Mouse (Mus musculus): ENCODE results near the gene Rangap1. TPM values are rescaled to one million over a fixed set of nuclear protein-coding genes. Genes with fewer than 3 reads are reported as not detected.
"Not testable (repeated sequence)": the region's sequence is repeated elsewhere in the genome, so short reads cannot be mapped to it uniquely, and the experiment has no call there.

Gene Rangap1
- polyA plus RNA-seq, 1 experiment from 2014 or later, result 95.7 TPM

DNA sequence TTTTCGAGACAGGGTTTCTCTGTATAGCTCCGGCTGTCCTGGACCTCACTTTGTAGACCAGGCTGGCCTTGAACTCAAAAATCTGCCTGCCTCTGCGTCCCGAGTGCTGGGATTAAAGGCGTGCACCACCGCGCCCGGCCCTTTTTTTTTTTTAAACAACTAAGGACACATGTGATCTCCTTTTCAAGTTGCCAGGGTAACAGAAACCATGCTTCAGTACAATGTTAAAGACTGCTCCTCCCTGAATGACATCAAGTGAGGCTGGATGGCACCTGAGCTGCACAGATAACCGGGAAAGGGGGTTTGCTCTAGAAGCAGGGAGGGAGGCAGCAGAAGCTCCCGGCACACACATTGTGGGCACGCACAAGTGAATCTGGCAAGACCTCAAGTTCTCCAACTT, 36.3 kb downstream of the Rangap1 start:
- Histone ChIP-seq H3K4me1 (replicated peaks; ENCODE audit: control insufficient read depth, insufficient read depth, low read length) (no peaks in the 10 kb centered on the region), H3K9me3 (ENCODE audit: control insufficient read depth, low read length) (no peaks in the 10 kb centered on the region), H3K27me3 (ENCODE audit: control insufficient read depth, insufficient read depth, low read depth, low read length) (no peaks in the 10 kb centered on the region), H3K4me3 (ENCODE audit: low read length) (no peak overlapping the region), H3K9ac (ENCODE audit: low read length) (no peak overlapping the region), H3K36me3 (ENCODE audit: control insufficient read depth, insufficient read depth, low read length) (peaks cover 65% of the 10 kb centered on the region), H3K4me2 (ENCODE audit: low read depth, low read length) (no peak overlapping the region), H3K27ac (ENCODE audit: low read length) (no peak overlapping the region)
- WGBS, result 88% methylated on average over 11 of the region's 11 CpGs
- no peak for ATAC-seq (ENCODE audit: low read depth)

DNA sequence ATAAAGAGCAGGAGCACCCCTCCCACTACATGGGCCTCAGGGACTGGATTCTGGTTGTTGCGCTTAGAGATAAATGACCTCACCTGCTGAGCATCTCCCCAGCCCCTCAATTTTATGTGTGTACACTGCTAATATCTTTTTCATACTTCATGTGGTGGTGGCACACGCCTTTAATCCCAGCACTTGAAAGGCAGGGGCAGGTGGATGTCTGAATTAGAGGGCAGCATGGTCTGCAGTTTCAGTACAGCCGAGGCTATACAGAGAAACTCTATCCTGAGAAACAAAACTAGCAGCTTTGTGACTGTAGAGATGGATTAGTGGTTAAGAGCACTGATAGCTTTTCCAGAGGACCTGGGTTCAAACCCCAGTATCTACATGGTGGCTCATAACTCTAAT, 42.2 kb downstream of the Rangap1 start:
- Histone ChIP-seq H3K27ac (ENCODE audit: low read length) (no peak overlapping the region), H3K9ac (ENCODE audit: low read length) (no peak overlapping the region), H3K36me3 (ENCODE audit: control insufficient read depth, insufficient read depth, low read length) (peaks cover 38% of the 10 kb centered on the region), H3K4me2 (ENCODE audit: low read depth, low read length) (no peak overlapping the region), H3K4me1 (replicated peaks; ENCODE audit: control insufficient read depth, insufficient read depth, low read length) (no peaks in the 10 kb centered on the region), H3K9me3 (ENCODE audit: control insufficient read depth, low read length) (no peaks in the 10 kb centered on the region), H3K4me3 (ENCODE audit: low read length) (no peak overlapping the region), H3K27me3 (ENCODE audit: control insufficient read depth, insufficient read depth, low read depth, low read length) (no peaks in the 10 kb centered on the region)
- no peak for ATAC-seq (ENCODE audit: low read depth)
- WGBS, result 75% methylated on average over 3 of the region's 3 CpGs

DNA sequence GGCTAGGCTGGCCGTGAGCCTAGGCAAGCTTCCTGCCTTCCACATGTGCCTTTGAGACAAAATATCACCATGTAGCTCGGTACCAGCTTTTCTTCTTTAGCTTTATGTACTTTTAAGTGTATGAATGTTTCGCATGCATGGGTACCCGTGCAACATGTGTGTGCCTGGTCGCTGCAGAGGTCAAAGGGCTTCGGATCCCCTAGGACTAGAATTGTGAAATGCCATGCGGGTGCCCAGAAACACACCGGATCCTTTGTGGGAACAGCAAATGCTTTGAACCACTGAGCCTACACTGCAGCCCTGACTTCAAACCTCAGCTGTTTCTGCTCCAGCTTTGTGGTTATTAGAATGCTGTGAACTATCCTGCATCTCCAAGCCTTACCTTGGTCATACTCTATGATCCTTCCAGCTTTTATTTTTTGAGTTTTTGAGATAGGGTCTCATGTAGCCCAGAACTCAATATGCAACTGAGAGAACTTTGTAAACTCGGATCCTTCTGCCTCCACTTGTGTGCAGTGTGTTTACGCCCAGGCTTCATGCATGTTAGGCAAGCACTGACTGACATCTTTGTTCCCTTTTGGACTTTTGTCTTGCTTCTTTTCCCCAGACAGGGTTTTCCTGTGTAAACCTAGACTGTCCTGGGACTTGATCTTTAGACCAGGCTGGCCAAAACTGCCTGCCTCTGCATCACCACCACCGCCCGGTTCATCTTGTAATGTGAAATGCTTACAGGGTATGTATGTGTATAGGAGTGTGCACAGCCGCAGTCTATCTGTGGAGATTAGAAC, 42.8 kb downstream of the Rangap1 start:
- 86% methylated on average over 13 of the region's 13 CpGs for WGBS
- no peaks in the 10 kb centered on the region for H3K9me3 ChIP-seq (ENCODE audit: control insufficient read depth, low read length)
- no peak overlapping the region for H3K4me2 ChIP-seq (ENCODE audit: low read depth, low read length)
- H3K27me3 ChIP-seq (ENCODE audit: control insufficient read depth, insufficient read depth, low read depth, low read length), result no peaks in the 10 kb centered on the region
- no peaks in the 10 kb centered on the region for H3K4me1 ChIP-seq (replicated peaks; ENCODE audit: control insufficient read depth, insufficient read depth, low read length)
- no peak overlapping the region for H3K27ac ChIP-seq (ENCODE audit: low read length)
- no peak overlapping the region for H3K9ac ChIP-seq (ENCODE audit: low read length)
- H3K4me3 ChIP-seq (ENCODE audit: low read length), result no peak overlapping the region
- ATAC-seq (ENCODE audit: low read depth), result no peak
- peaks cover 34% of the 10 kb centered on the region for H3K36me3 ChIP-seq (ENCODE audit: control insufficient read depth, insufficient read depth, low read length)

DNA sequence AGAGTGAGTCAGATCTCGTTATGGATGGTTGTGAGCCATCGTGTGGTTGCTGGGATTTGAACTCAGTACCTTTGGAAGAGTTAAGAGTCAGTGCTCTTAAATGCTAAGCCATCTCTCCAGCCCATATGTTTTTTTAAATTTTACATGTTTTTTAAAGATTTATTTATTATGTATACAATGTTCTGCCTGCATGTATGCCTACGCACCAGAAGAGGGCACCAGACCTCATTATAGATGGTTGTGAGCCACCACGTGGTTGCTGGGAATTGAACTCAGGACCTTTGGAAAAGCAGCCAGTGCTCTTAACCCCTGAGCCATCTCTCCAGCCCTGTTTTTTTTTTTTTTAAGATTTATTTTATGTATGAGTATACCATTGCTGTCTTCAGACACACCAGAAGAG, 44.0 kb downstream of the Rangap1 start:
- H3K27me3 ChIP-seq (ENCODE audit: control insufficient read depth, insufficient read depth, low read depth, low read length); H3K4me3 ChIP-seq (ENCODE audit: low read length); H3K4me2 ChIP-seq (ENCODE audit: low read depth, low read length); H3K27ac ChIP-seq (ENCODE audit: low read length); ATAC-seq (ENCODE audit: low read depth); H3K9ac ChIP-seq (ENCODE audit: low read length); H3K9me3 ChIP-seq (ENCODE audit: control insufficient read depth, low read length); H3K4me1 ChIP-seq (replicated peaks; ENCODE audit: control insufficient read depth, insufficient read depth, low read length): not testable (repeated sequence)
- WGBS, result 73% methylated on average over 4 of the region's 4 CpGs
- peaks cover 33% of the 10 kb centered on the region for H3K36me3 ChIP-seq (ENCODE audit: control insufficient read depth, insufficient read depth, low read length)

DNA sequence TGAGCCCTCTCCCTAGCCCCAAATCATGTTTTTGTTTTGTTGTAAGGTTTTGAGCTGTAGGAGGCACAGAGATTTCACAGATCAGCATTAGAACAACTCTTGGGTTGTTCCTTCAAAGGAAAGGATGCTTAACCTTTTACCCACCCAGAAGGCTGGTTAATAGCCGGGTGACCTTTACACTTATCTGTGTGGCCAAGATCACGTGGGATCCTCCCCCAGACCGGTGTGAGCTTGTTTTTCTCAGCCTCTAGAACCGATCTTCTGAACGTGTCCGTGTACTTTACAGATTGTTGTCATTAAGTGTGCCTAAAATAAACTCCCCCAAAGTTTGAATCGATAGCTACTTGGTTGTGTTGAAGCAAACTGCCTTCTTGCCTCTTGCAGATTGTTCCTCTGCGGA, 44.7 kb downstream of the Rangap1 start:
- no peak overlapping the region for H3K9ac ChIP-seq (ENCODE audit: low read length)
- H3K4me1 ChIP-seq (replicated peaks; ENCODE audit: control insufficient read depth, insufficient read depth, low read length), result no peaks in the 10 kb centered on the region
- peaks cover 25% of the 10 kb centered on the region for H3K36me3 ChIP-seq (ENCODE audit: control insufficient read depth, insufficient read depth, low read length)
- ATAC-seq (ENCODE audit: low read depth), result no peak
- H3K27me3 ChIP-seq (ENCODE audit: control insufficient read depth, insufficient read depth, low read depth, low read length), result peaks cover 2% of the 10 kb centered on the region
- 57% methylated on average over 8 of the region's 8 CpGs for WGBS
- H3K4me3 ChIP-seq (ENCODE audit: low read length), result no peak overlapping the region
- no peaks in the 10 kb centered on the region for H3K9me3 ChIP-seq (ENCODE audit: control insufficient read depth, low read length)
- H3K27ac ChIP-seq (ENCODE audit: low read length), result no peak overlapping the region
- H3K4me2 ChIP-seq (ENCODE audit: low read depth, low read length), result no peak overlapping the region

DNA sequence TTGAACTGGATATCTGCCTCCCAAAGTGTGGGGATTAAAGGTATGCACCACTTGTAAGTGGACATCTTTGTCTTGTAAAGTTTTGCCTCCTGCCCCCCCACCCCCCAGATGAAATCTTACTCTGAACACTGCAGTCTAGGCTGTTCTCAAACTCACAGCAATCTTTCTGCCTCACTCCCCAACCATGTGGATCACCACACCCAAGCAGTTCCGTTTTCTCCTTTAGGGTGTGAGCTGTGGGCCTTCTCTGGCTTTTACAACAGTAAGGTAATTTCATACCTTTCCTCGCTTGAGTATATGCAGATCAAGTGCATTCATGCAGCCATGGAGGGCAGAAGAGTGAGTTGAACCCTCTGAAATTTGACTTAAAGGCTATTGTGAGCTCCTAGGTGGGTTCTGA, 45.2 kb downstream of the Rangap1 start:
- 70% methylated on average over 2 of the region's 2 CpGs for WGBS
- ATAC-seq (ENCODE audit: low read depth), result no peak
- H3K36me3 ChIP-seq (ENCODE audit: control insufficient read depth, insufficient read depth, low read length), result peaks cover 22% of the 10 kb centered on the region
- no peak overlapping the region for H3K9ac ChIP-seq (ENCODE audit: low read length)
- H3K4me2 ChIP-seq (ENCODE audit: low read depth, low read length), result no peak overlapping the region
- H3K4me1 ChIP-seq (replicated peaks; ENCODE audit: control insufficient read depth, insufficient read depth, low read length), result no peaks in the 10 kb centered on the region
- no peaks in the 10 kb centered on the region for H3K9me3 ChIP-seq (ENCODE audit: control insufficient read depth, low read length)
- no peak overlapping the region for H3K4me3 ChIP-seq (ENCODE audit: low read length)
- peaks cover 7% of the 10 kb centered on the region for H3K27me3 ChIP-seq (ENCODE audit: control insufficient read depth, insufficient read depth, low read depth, low read length)
- no peak overlapping the region for H3K27ac ChIP-seq (ENCODE audit: low read length)

DNA sequence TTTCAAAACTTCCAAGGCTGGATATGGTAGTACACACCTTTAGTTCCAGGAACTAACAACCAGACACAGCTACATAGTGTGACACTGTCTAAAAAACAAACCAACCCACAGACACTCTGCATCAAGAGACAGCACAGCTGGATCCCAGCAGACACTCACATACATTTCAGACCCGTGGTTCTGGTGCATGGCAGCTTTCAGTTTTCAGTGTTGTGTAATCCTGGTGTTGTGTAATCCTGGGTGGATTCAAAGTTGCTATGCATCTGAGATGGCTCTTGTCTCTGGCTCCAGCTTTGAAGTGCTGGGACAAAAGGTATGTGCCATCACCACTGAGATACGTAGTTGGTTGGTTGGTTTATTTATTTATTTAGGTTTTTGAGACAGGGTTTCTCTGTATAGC, 46.8 kb downstream of the Rangap1 start:
- 0 out of 2 replicates have a peak, but pooled peaks have one; percentile 22 for ATAC-seq (ENCODE audit: low read depth)
- Histone ChIP-seq H3K27me3 (ENCODE audit: control insufficient read depth, insufficient read depth, low read depth, low read length) (peaks cover 22% of the 10 kb centered on the region), H3K4me3 (ENCODE audit: low read length) (no peak overlapping the region), H3K4me1 (replicated peaks; ENCODE audit: control insufficient read depth, insufficient read depth, low read length) (peaks cover 8% of the 10 kb centered on the region; the same call in 1 of the 2 replicates), H3K9ac (ENCODE audit: low read length) (no peak overlapping the region), H3K4me2 (ENCODE audit: low read depth, low read length) (no peak overlapping the region), H3K27ac (ENCODE audit: low read length) (no peak overlapping the region), H3K9me3 (ENCODE audit: control insufficient read depth, low read length) (no peaks in the 10 kb centered on the region), H3K36me3 (ENCODE audit: control insufficient read depth, insufficient read depth, low read length) (peaks cover 8% of the 10 kb centered on the region)
- WGBS, result 40% methylated on average over 2 of the region's 2 CpGs

DNA sequence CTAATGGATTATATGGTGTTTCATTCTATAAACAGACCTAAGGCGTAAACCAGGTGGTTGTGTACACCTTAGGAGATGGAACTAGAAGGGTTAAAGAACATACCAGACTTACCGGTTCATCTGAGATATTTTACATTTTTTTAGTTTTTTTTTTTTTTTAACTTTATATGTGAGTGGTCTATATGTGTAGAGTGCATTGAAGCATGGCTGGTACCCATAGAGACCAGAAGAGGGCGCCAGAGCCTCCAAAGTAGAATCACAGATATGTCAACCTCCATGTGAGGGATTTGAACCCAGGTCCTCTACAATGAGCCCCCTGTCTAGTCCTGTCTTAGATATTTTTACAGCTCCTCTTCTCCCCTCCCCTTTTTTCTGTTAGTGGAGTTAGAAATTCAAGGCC, 47.5 kb downstream of the Rangap1 start:
- Histone ChIP-seq H3K9me3 (ENCODE audit: control insufficient read depth, low read length) (no peaks in the 10 kb centered on the region), H3K4me3 (ENCODE audit: low read length) (no peak overlapping the region), H3K4me2 (ENCODE audit: low read depth, low read length) (no peak overlapping the region), H3K36me3 (ENCODE audit: control insufficient read depth, insufficient read depth, low read length) (peaks cover 2% of the 10 kb centered on the region; the same call in 1 of the 2 replicates), H3K9ac (ENCODE audit: low read length) (no peak overlapping the region), H3K4me1 (replicated peaks; ENCODE audit: control insufficient read depth, insufficient read depth, low read length) (peaks cover 8% of the 10 kb centered on the region; the same call in 1 of the 2 replicates), H3K27me3 (ENCODE audit: control insufficient read depth, insufficient read depth, low read depth, low read length) (peaks cover 29% of the 10 kb centered on the region), H3K27ac (ENCODE audit: low read length) (no peak overlapping the region)
- WGBS, result 43% methylated on average over 3 of the region's 3 CpGs
- no peak for ATAC-seq (ENCODE audit: low read depth)

DNA sequence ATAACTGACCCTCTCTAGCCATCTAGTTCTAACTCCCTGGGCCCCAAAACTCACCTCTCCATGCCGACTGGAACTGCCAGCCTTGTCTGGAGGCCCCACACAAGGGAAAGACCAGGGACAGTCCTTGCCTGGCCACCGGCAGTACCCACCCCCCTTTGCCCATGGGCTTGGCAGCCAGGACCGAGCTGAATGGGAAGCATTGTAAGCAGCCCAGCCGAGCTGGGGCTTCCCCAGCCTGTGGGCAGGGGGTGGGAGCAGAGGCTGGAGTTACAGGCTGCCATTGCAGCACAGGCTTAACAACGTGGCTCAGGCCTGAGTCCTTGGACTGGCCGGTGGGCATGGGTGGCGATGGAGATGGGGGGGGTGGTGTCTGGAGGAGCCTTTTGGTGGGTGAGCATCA, 48.2 kb downstream of the Rangap1 start, which contains the start of gene Chadl:
Chadl (minus strand) TSS at position 113 of the 400 bp plus-strand sequence.
- Histone ChIP-seq H3K27me3 (ENCODE audit: control insufficient read depth, insufficient read depth, low read depth, low read length) (peaks cover 33% of the 10 kb centered on the region), H3K4me1 (replicated peaks; ENCODE audit: control insufficient read depth, insufficient read depth, low read length) (peaks cover 8% of the 10 kb centered on the region; the same call in 1 of the 2 replicates), H3K4me3 (ENCODE audit: low read length) (no peak within 1 kb of the TSS), H3K4me2 (ENCODE audit: low read depth, low read length) (no peak within 1 kb of the TSS), H3K9ac (ENCODE audit: low read length) (no peak within 1 kb of the TSS), H3K9me3 (ENCODE audit: control insufficient read depth, low read length) (no peaks in the 10 kb centered on the region), H3K27ac (ENCODE audit: low read length) (no peak within 1 kb of the TSS), H3K36me3 (ENCODE audit: control insufficient read depth, insufficient read depth, low read length) (no peaks in the 10 kb centered on the region)
- 48% methylated on average over 7 of the region's 7 CpGs for WGBS
- ATAC-seq (ENCODE audit: low read depth), result no peak

Measured in lung, embryonic 16.5 days (tissue).